Mouse (Mus musculus): Measurements from ENCODE around the gene Gm11555. TPM values are rescaled to one million over a fixed set of nuclear protein-coding genes. Genes with fewer than 3 reads are reported as not detected.
"Not testable (repeated sequence)": the region's sequence is repeated elsewhere in the genome, so short reads cannot be mapped to it uniquely, and the experiment has no call there.

Gm11555 gene
- polyA plus RNA-seq, 1 experiment from 2014 or later, result not detected

DNA sequence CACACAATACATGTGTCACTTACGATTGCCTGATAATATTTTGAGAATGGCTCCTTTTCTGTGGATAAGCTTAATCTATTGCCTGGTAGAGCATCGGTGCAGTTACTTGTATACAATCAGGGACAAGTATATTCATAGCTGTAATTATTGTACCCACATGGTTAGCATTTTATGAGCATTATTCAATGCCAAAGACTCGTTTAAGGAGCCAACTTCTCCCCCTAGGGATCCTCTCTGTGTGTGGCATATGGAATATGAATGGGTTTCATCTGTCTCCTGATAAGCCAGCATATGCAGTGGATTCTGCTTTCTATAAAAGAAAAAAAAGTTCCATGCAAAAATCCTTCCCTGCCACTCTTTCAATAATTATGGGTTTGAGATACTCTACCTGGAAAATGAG lies 5.7 kb downstream of the Gm11555 start:
- Histone ChIP-seq H3K4me3 (ENCODE audit: low read length) (no peak overlapping the region), H3K27me3 (ENCODE audit: insufficient read depth, low read length) (no peaks in the 10 kb centered on the region), H3K9ac (replicated peaks; ENCODE audit: low read length) (no peak overlapping the region), H3K4me1 (ENCODE audit: insufficient read depth, low read length) (no peaks in the 10 kb centered on the region), H3K36me3 (ENCODE audit: insufficient read depth, low read length) (no peaks in the 10 kb centered on the region), H3K4me2 (replicated peaks; ENCODE audit: low read depth, low read length) (no peak overlapping the region), H3K27ac (ENCODE audit: low read length) (no peak overlapping the region), H3K9me3 (ENCODE audit: low read length) (no peaks in the 10 kb centered on the region)
- ATAC-seq (ENCODE audit: low FRiP score, low TSS enrichment), result no peak
- WGBS, result 79% methylated on average over 3 of the region's 3 CpGs

DNA sequence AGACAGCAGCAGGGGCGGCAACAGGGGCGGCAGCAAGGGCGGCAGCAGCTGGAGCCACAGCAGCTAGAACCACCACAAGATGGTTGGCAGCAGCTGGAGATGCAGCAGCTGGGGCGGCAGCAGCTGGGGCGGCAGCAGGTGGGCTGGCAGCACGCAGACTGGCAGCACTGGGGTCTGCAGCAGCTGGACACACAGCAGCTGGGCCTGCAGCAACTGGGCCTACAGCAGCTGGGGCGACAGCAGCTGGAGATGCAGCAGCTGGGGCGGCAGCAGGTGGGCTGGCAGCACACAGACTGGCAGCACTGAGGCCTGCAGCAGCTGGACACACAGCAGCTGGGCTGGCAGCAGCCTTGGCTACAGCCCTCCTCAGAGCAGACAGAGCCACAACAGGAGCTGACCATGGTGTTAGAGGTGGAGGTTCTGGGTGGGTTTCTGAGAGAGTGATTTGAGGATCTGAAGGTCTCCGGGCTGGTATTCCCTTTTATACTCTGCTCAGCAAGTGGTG lies 6.3 kb downstream of the Gm11555 start, which contains the start of gene Krtap4-7:
Gene Krtap4-7 (minus strand): TSS at position 455 of the 505 bp plus-strand sequence.
- not testable (repeated sequence) for H3K27me3 ChIP-seq (ENCODE audit: insufficient read depth, low read length); H3K4me1 ChIP-seq (ENCODE audit: insufficient read depth, low read length); H3K36me3 ChIP-seq (ENCODE audit: insufficient read depth, low read length); H3K4me3 ChIP-seq (ENCODE audit: low read length); H3K4me2 ChIP-seq (replicated peaks; ENCODE audit: low read depth, low read length); H3K27ac ChIP-seq (ENCODE audit: low read length); H3K9me3 ChIP-seq (ENCODE audit: low read length); ATAC-seq (ENCODE audit: low FRiP score, low TSS enrichment); H3K9ac ChIP-seq (replicated peaks; ENCODE audit: low read length)
- 84% methylated on average over 9 of the region's 9 CpGs for WGBS

DNA sequence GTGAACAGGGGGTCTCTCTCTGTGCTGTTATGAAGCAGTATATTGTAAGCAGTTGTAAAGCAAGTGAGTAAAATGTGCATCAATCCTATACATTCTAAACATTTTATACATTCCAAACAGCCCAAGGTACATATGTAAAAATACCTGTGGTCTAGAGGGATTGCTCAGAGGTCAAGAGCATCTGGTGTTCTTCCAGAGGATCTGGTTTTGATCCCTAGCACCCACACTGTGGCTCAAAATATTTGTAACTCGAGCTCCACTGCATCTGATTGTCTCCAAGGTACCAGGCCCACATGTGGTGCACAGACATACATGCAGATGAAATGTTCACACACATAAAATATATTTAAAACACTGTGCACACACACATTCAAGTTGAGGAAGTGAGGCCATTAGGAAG lies 9.1 kb downstream of the Gm11555 start:
- Histone ChIP-seq H3K4me2 (replicated peaks; ENCODE audit: low read depth, low read length) (no peak overlapping the region), H3K27ac (ENCODE audit: low read length) (no peak overlapping the region), H3K9ac (replicated peaks; ENCODE audit: low read length) (no peak overlapping the region), H3K4me3 (ENCODE audit: low read length) (no peak overlapping the region), H3K27me3 (ENCODE audit: insufficient read depth, low read length) (no peaks in the 10 kb centered on the region), H3K9me3 (ENCODE audit: low read length) (no peaks in the 10 kb centered on the region), H3K36me3 (ENCODE audit: insufficient read depth, low read length) (no peaks in the 10 kb centered on the region), H3K4me1 (ENCODE audit: insufficient read depth, low read length) (no peaks in the 10 kb centered on the region)
- ATAC-seq (ENCODE audit: low FRiP score, low TSS enrichment), result no peak
- WGBS, result 42% methylated on average over 1 of the region's 1 CpGs

DNA sequence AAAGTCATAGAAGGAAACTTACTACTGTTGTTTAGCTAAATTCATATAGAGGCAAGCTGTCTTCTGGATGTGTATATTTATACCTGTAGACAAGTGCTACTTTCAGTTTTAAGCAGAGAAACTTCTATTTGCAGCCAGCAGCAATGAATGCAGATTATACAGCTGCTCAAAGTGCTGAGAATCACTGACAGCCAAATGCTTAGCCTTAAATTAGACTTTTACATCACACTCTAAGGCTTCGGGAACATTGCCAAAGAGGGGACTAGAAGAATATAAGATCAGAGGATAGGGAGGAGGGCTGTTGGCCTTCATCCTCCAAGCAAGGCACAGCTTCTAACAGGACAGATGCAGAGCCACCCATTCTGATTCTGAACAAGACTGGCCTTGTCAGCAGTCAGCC lies 12.9 kb downstream of the Gm11555 start:
- Histone ChIP-seq H3K9me3 (ENCODE audit: low read length) (no peaks in the 10 kb centered on the region), H3K4me2 (replicated peaks; ENCODE audit: low read depth, low read length) (no peak overlapping the region), H3K36me3 (ENCODE audit: insufficient read depth, low read length) (no peaks in the 10 kb centered on the region), H3K27ac (ENCODE audit: low read length) (no peak overlapping the region), H3K9ac (replicated peaks; ENCODE audit: low read length) (no peak overlapping the region), H3K4me3 (ENCODE audit: low read length) (no peak overlapping the region), H3K4me1 (ENCODE audit: insufficient read depth, low read length) (no peaks in the 10 kb centered on the region), H3K27me3 (ENCODE audit: insufficient read depth, low read length) (no peaks in the 10 kb centered on the region)
- no peak for ATAC-seq (ENCODE audit: low FRiP score, low TSS enrichment)
- 65% methylated on average over 1 of the region's 1 CpGs for WGBS

DNA sequence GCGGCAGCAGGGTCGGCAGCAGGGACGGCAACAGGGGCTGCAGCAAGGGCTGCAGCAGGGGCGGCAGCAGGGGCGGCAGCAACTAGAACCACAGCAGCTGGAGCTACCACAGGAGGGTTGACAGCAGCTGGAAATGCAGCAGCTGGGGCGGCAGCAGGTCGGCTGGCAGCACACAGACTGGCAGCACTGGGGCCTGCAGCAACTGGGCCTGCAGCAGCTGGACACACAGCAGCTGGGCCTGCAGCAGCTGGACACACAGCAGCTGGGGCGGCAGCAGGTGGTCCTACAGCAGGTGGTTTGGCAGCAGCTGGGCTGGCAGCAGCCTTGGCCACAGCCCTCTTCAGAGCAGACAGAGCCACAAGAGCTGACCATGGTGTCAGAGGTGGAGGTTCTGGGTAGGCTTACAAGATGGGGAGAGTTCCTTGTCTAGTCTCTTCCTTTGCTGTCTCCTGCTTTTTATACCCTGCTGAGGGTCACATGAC lies 15.3 kb downstream of the Gm11555 start, which contains the start of gene Krtap4-2:
Gene Krtap4-2 (minus strand): TSS at position 432 of the 482 bp plus-strand sequence.
- Histone ChIP-seq H3K9ac (replicated peaks; ENCODE audit: low read length) (no peak within 1 kb of the TSS), H3K4me1 (ENCODE audit: insufficient read depth, low read length) (no peaks in the 10 kb centered on the region), H3K27ac (ENCODE audit: low read length) (no peak within 1 kb of the TSS), H3K4me2 (replicated peaks; ENCODE audit: low read depth, low read length) (no peak within 1 kb of the TSS), H3K27me3 (ENCODE audit: insufficient read depth, low read length) (no peaks in the 10 kb centered on the region), H3K36me3 (ENCODE audit: insufficient read depth, low read length) (no peaks in the 10 kb centered on the region), H3K4me3 (ENCODE audit: low read length) (no peak within 1 kb of the TSS), H3K9me3 (ENCODE audit: low read length) (no peaks in the 10 kb centered on the region)
- no peak for ATAC-seq (ENCODE audit: low FRiP score, low TSS enrichment)
- 31% methylated on average over 8 of the region's 8 CpGs for WGBS

DNA sequence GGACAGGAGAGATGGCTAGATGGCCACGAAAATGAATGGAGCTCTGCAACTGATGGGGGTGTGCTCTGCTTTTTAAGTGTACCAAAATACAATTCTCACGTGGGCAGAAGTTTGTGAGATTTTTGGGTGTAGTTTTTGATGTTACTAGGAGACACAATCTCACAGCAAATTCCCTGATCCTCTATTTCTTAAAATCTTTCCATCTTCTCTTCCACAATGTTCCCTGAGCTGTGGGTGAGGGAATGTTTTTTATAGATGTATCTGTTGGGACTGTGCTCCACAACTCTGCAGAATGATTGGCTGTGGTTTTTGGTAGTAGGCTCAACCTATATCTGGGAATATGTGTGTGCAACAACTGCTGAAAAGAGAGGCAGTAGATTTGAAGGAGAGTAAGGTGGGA lies 16.7 kb downstream of the Gm11555 start:
- no peaks in the 10 kb centered on the region for H3K27me3 ChIP-seq (ENCODE audit: insufficient read depth, low read length)
- no peak overlapping the region for H3K27ac ChIP-seq (ENCODE audit: low read length)
- no peaks in the 10 kb centered on the region for H3K36me3 ChIP-seq (ENCODE audit: insufficient read depth, low read length)
- H3K4me3 ChIP-seq (ENCODE audit: low read length), result no peak overlapping the region
- 51% methylated on average over 2 of the region's 2 CpGs for WGBS
- no peak overlapping the region for H3K9ac ChIP-seq (replicated peaks; ENCODE audit: low read length)
- ATAC-seq (ENCODE audit: low FRiP score, low TSS enrichment), result no peak
- H3K4me2 ChIP-seq (replicated peaks; ENCODE audit: low read depth, low read length), result no peak overlapping the region
- no peaks in the 10 kb centered on the region for H3K9me3 ChIP-seq (ENCODE audit: low read length)
- H3K4me1 ChIP-seq (ENCODE audit: insufficient read depth, low read length), result no peaks in the 10 kb centered on the region

DNA sequence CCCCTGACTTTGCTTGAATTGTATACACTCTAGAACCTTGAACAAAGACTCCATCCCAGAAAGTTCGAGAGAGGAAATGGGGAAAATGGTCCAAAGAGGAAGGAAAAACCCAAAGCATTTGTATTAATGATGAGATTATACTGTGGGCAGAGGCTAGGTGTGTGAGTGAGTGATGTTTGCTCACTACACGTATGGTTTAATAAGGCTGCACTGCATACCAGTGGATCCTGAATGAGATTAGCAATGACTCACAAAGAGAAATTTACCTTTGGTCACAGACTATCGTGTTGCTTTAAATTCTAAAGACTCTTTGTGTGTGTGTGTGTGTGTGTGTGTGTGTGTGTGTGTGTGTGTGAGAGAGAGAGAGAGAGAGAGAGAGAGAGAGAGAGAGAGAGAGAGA lies 19.1 kb downstream of the Gm11555 start:
- Histone ChIP-seq H3K27me3 (ENCODE audit: insufficient read depth, low read length) (no peaks in the 10 kb centered on the region), H3K4me2 (replicated peaks; ENCODE audit: low read depth, low read length) (no peak overlapping the region), H3K4me3 (ENCODE audit: low read length) (no peak overlapping the region), H3K27ac (ENCODE audit: low read length) (no peak overlapping the region), H3K9me3 (ENCODE audit: low read length) (no peaks in the 10 kb centered on the region), H3K36me3 (ENCODE audit: insufficient read depth, low read length) (no peaks in the 10 kb centered on the region), H3K4me1 (ENCODE audit: insufficient read depth, low read length) (no peaks in the 10 kb centered on the region), H3K9ac (replicated peaks; ENCODE audit: low read length) (no peak overlapping the region)
- WGBS, result 70% methylated on average over 3 of the region's 3 CpGs
- ATAC-seq (ENCODE audit: low FRiP score, low TSS enrichment), result no peak

DNA sequence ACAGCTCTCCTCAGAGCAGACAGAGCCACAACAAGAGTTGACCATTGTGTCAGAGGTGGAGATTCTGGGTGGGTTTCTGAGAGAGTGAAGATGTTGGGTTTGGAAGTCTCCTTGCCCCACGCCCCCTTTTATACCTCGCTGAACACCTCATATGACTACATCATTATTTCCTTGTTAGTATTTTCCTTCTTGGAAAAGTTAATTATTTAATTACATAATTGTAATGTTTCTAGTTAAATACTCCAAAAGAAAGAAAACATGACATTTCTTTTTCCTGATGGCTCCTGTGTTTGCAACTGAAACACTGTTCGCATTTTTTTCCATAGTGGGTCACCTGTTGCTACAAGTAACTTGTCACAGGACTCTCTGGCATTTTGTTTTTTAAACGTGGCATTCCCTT lies 21.9 kb downstream of the Gm11555 start, which contains the start of gene Krtap4-1:
Gene Krtap4-1 (minus strand): TSS at position 101 of the 400 bp plus-strand sequence.
- no peak for ATAC-seq (ENCODE audit: low FRiP score, low TSS enrichment)
- H3K27me3 ChIP-seq (ENCODE audit: insufficient read depth, low read length), result no peaks in the 10 kb centered on the region
- H3K9ac ChIP-seq (replicated peaks; ENCODE audit: low read length), result no peak within 1 kb of the TSS
- H3K4me1 ChIP-seq (ENCODE audit: insufficient read depth, low read length), result no peaks in the 10 kb centered on the region
- H3K4me3 ChIP-seq (ENCODE audit: low read length), result no peak within 1 kb of the TSS
- H3K4me2 ChIP-seq (replicated peaks; ENCODE audit: low read depth, low read length), result no peak within 1 kb of the TSS
- H3K27ac ChIP-seq (ENCODE audit: low read length), result no peak within 1 kb of the TSS
- H3K36me3 ChIP-seq (ENCODE audit: insufficient read depth, low read length), result no peaks in the 10 kb centered on the region
- no peaks in the 10 kb centered on the region for H3K9me3 ChIP-seq (ENCODE audit: low read length)
- WGBS, result 78% methylated on average over 4 of the region's 4 CpGs

DNA sequence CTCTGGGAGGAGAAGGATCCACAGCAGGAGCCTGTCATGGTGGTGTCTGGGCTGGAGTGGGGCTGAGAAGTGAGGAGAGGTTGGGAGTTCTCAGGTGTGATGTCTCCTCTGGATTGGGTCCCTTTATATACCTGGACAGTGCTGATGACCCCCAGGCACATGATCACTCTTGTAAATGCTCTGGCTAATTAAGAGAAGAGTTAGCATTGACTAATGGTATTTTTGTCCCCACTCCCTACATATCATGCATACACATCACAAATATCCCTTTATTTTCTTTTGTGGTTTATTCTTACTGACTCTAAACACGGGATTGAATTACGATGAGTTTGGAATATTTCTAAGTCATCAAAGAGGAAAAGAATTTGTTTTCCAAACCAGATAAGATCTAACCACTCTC lies 29.7 kb downstream of the Gm11555 start, which contains the start of gene Gm11562:
Gene Gm11562 (minus strand): TSS at position 101 of the 400 bp plus-strand sequence.
- no peaks in the 10 kb centered on the region for H3K9me3 ChIP-seq (ENCODE audit: low read length)
- no peak within 1 kb of the TSS for H3K4me3 ChIP-seq (ENCODE audit: low read length)
- H3K9ac ChIP-seq (replicated peaks; ENCODE audit: low read length), result no peak within 1 kb of the TSS
- 65% methylated on average over 2 of the region's 2 CpGs for WGBS
- ATAC-seq (ENCODE audit: low FRiP score, low TSS enrichment), result no peak
- H3K27me3 ChIP-seq (ENCODE audit: insufficient read depth, low read length), result no peaks in the 10 kb centered on the region
- no peak within 1 kb of the TSS for H3K4me2 ChIP-seq (replicated peaks; ENCODE audit: low read depth, low read length)
- no peaks in the 10 kb centered on the region for H3K4me1 ChIP-seq (ENCODE audit: insufficient read depth, low read length)
- no peak within 1 kb of the TSS for H3K27ac ChIP-seq (ENCODE audit: low read length)
- no peaks in the 10 kb centered on the region for H3K36me3 ChIP-seq (ENCODE audit: insufficient read depth, low read length)

DNA sequence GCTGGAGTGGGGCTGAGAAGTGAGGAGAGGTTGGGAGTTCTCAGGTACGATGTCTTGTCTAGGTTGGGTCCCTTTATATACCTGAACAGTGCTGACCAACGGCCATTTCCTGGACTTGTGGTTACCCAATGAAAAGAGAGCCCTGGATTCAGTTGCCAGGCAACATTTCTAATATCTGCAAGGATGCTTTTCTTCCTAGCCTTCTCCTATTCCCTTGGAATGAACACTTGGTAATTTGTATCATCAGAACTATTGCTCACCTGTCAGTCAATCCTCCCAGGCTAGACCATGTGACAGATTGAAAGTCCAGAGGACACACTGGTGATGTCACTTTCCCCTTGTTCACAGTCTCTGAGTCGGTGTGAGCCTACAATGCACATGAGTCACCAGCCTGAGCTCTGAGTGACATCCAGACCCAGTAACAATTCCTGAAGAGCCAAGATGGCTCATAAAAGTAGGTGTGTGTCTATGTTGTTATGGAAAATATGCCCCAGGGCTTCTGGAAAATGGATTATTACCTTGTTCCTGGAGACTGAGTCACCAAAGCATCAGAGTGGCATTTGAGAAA lies 35.2 kb downstream of the Gm11555 start, which contains the start of gene Krtap2-4:
Gene Krtap2-4 (minus strand): TSS at position 51 of the 568 bp plus-strand sequence.
- no peak within 1 kb of the TSS for H3K9ac ChIP-seq (replicated peaks; ENCODE audit: low read length)
- no peak within 1 kb of the TSS for H3K27ac ChIP-seq (ENCODE audit: low read length)
- no peak within 1 kb of the TSS for H3K4me2 ChIP-seq (replicated peaks; ENCODE audit: low read depth, low read length)
- no peaks in the 10 kb centered on the region for H3K27me3 ChIP-seq (ENCODE audit: insufficient read depth, low read length)
- no peaks in the 10 kb centered on the region for H3K9me3 ChIP-seq (ENCODE audit: low read length)
- WGBS, result 70% methylated on average over 3 of the region's 3 CpGs
- H3K4me1 ChIP-seq (ENCODE audit: insufficient read depth, low read length), result no peaks in the 10 kb centered on the region
- no peak within 1 kb of the TSS for H3K4me3 ChIP-seq (ENCODE audit: low read length)
- ATAC-seq (ENCODE audit: low FRiP score, low TSS enrichment), result no peak
- no peaks in the 10 kb centered on the region for H3K36me3 ChIP-seq (ENCODE audit: insufficient read depth, low read length)
